Mouse (Mus musculus) forebrain, embryonic 13.5 days (tissue): ENCODE measurements around the gene Il31ra. TPM values are rescaled to one million over a fixed set of nuclear protein-coding genes. Genes with fewer than 3 reads are reported as not detected.

Source experiments
- ATAC-seq: fragments of 200-750 bp; cut with Nextera tagmentation; 2 replicates; pipeline ENCODE4 v1.8.0; 2017
- H3K27ac ChIP-seq: fragments of 300-500 bp; sonication (generic); 2 replicates; pipeline ENCODE4 v1.5.1; 2015; ENCODE audit warnings: inconsistent platforms, mild to moderate bottlenecking, moderate library complexity
- H3K27me3 ChIP-seq: fragments of 300-500 bp; sonication (generic); 2 replicates; pipeline ENCODE4 v1.6.1; 2015; ENCODE audit warnings: mild to moderate bottlenecking, inconsistent platforms
- H3K36me3 ChIP-seq: fragments of 300-500 bp; sonication (generic); 2 replicates; pipeline ENCODE4 v1.6.1; 2015; ENCODE audit warnings: mild to moderate bottlenecking, inconsistent platforms; ENCODE audit not compliant: poor library complexity, severe bottlenecking
- H3K4me1 ChIP-seq: fragments of 300-500 bp; sonication (generic); 2 replicates; pipeline ENCODE4 v1.6.1; 2015; ENCODE audit warnings: inconsistent platforms
- H3K4me2 ChIP-seq: fragments of 300-500 bp; sonication (generic); 2 replicates; pipeline ENCODE4 v1.6.1; 2015; ENCODE audit warnings: inconsistent platforms, mild to moderate bottlenecking, moderate library complexity
- H3K4me3 ChIP-seq: fragments of 300-500 bp; sonication (generic); 2 replicates; pipeline ENCODE4 v1.5.1; 2015; ENCODE audit warnings: mild to moderate bottlenecking, inconsistent platforms
- H3K9ac ChIP-seq: fragments of 300-500 bp; sonication (generic); 2 replicates; pipeline ENCODE4 v1.6.1; 2015; ENCODE audit warnings: mild to moderate bottlenecking, inconsistent platforms
- H3K9me3 ChIP-seq: fragments of 300-500 bp; sonication (generic); replicated peaks from 2 replicates; pipeline ENCODE4 v1.6.1; 2016; ENCODE audit warnings: inconsistent platforms
- WGBS: fragments of 180-500 bp; shearing (Covaris S2); methylation state at CpG from one replicate; pipeline ENCODE4 v1.1.7; 2015; 5-methylcytosine and 5-hydroxymethylcytosine counted together
- polyA plus RNA-seq: library from polyadenylated mRNA; unstranded; fragments of >200 nt; fragmentation: Nextera tagmentation; extraction: Ambion mirVana; gene quantifications from 2 replicates; pipeline ENCODE4 v1.2.1, GENCODE M21; 2015

The Il31ra gene
- polyA plus RNA-seq, 1 experiment from 2014 or later = 0.36 TPM

DNA sequence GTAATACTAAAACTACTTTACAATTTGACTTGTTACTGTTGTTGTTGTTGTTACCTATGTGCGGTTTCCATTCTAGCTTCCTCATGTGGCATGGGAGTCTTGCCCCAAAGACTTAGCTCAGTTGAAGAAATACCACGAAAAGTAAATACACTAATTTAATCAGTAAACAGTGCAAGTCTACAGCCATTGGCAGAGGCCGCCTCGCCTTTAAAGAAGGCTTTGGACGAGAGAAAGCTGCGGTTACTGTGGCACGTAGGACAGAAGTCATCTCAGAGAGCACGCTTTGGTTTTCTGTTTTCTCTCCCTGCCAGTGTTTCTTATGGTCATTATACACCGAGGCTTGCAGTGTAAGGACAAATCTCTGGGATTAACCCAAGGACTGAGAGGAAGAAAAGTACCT lies 93.7 kb downstream of the Il31ra start:
- WGBS = 94% methylated on average over 9 of the region's 9 CpGs
- no peak overlapping the region for H3K4me2 ChIP-seq

GRCm38 (mm10) chr13:112500027-112500426 lies 94.1 kb downstream of the Il31ra start:
- H3K36me3 ChIP-seq = peaks cover 69% of the 10 kb centered on the region
- WGBS = 96% methylated on average over 4 of the region's 4 CpGs
- no peaks in the 10 kb centered on the region for H3K4me1 ChIP-seq
- no peaks in the 10 kb centered on the region for H3K27me3 ChIP-seq
- H3K4me3 ChIP-seq = no peak overlapping the region
- H3K9me3 ChIP-seq = no peaks in the 10 kb centered on the region
- H3K9ac ChIP-seq = no peak overlapping the region
- H3K27ac ChIP-seq = no peak overlapping the region
- H3K4me2 ChIP-seq = no peak overlapping the region
- no peak for ATAC-seq

More for the DNA sequence above, 93.7 kb downstream of the Il31ra start:
- H3K4me1 ChIP-seq = no peaks in the 10 kb centered on the region
- H3K9ac ChIP-seq = no peak overlapping the region
- H3K4me3 ChIP-seq = no peak overlapping the region
- no peak overlapping the region for H3K27ac ChIP-seq
- peaks cover 69% of the 10 kb centered on the region for H3K36me3 ChIP-seq
- no peaks in the 10 kb centered on the region for H3K9me3 ChIP-seq
- H3K27me3 ChIP-seq = no peaks in the 10 kb centered on the region
- ATAC-seq = no peak

GRCm38 (mm10) chr13:112494590-112494989 lies 99.6 kb downstream of the Il31ra start:
- WGBS = 94% methylated on average over 12 of the region's 12 CpGs
- Histone ChIP-seq H3K4me1 (no peaks in the 10 kb centered on the region), H3K27me3 (no peaks in the 10 kb centered on the region), H3K9me3 (no peaks in the 10 kb centered on the region), H3K27ac (no peak overlapping the region), H3K4me3 (no peak overlapping the region), H3K4me2 (no peak overlapping the region), H3K9ac (no peak overlapping the region), H3K36me3 (peaks cover 42% of the 10 kb centered on the region)
- no peak for ATAC-seq

- no peak for ATAC-seq
- Histone ChIP-seq H3K4me3 (no peak overlapping the region), H3K4me1 (no peaks in the 10 kb centered on the region), H3K36me3 (peaks cover 24% of the 10 kb centered on the region), H3K27me3 (no peaks in the 10 kb centered on the region), H3K9me3 (no peaks in the 10 kb centered on the region), H3K27ac (no peak overlapping the region), H3K4me2 (no peak overlapping the region), H3K9ac (no peak overlapping the region)
- WGBS = 93% methylated on average over 1 of the region's 1 CpGs
These were observed 101.9 kb downstream of the Il31ra start for GRCm38 (mm10) chr13:112492285-112492678.

DNA sequence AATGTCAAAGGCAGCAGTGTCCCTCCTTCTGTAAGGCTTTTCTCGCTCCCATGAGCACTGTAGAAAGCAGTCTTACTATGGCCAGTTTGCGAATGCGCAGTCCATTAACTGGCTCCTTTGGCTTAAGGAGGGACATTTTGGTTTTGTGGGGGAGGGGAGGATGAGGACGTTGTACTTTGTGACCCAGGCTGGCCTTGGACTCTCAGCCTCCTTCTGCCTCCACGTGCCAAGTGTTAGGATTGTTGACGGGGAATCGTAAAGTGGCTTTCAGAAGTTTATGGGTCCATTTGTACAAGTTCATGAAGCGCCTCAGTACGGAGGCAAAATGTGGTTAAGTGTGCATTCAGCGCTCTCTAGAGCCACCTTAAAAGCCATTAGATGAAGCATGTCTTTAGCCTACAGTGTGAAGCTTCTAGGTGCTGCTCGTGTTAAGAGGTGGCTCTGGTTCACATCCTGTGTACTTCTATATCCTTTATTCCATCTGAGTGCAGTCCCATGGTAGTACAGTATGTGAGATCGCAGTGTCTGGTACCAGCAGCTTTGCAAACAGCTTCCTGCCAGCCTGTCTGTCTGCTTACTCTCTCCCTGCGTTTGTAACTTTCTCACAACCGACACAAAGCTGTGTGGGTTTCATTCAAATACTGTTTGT lies 102.4 kb downstream of the Il31ra start:
- no peaks in the 10 kb centered on the region for H3K9me3 ChIP-seq
- no peak overlapping the region for H3K4me3 ChIP-seq
- 93% methylated on average over 14 of the region's 14 CpGs for WGBS
- peaks cover 24% of the 10 kb centered on the region; the same call in 1 of the 2 replicates for H3K36me3 ChIP-seq
- H3K4me1 ChIP-seq = no peaks in the 10 kb centered on the region
- H3K4me2 ChIP-seq = no peak overlapping the region
- ATAC-seq = no peak
- no peak overlapping the region for H3K27ac ChIP-seq
- H3K27me3 ChIP-seq = no peaks in the 10 kb centered on the region
- no peak overlapping the region for H3K9ac ChIP-seq

DNA sequence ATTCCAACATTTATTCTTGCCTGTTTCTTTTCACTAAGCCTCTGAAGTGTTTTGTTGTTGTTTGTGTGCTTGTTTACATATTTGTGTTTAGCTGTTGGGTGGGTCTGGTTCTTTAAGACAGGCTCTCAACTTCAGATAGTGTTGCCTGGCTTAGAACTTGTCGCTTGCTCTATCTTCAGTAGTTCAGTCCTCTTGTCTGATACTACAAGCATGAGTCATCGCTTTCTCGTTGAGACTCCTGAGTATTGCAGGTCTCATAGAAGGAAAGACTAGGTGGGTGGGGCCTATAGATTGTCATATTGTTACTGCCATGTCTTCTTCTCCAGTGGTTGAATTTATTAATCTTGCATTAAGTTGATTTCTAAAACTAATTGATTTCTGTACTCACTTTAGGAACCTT lies 104.1 kb downstream of the Il31ra start:
- peaks cover 31% of the 10 kb centered on the region for H3K36me3 ChIP-seq
- H3K9me3 ChIP-seq = no peaks in the 10 kb centered on the region
- no peaks in the 10 kb centered on the region for H3K27me3 ChIP-seq
- 97% methylated on average over 3 of the region's 3 CpGs for WGBS
- H3K4me2 ChIP-seq = no peak overlapping the region
- H3K4me3 ChIP-seq = no peak overlapping the region
- no peaks in the 10 kb centered on the region for H3K4me1 ChIP-seq
- no peak overlapping the region for H3K9ac ChIP-seq
- no peak overlapping the region for H3K27ac ChIP-seq
- no peak for ATAC-seq

DNA sequence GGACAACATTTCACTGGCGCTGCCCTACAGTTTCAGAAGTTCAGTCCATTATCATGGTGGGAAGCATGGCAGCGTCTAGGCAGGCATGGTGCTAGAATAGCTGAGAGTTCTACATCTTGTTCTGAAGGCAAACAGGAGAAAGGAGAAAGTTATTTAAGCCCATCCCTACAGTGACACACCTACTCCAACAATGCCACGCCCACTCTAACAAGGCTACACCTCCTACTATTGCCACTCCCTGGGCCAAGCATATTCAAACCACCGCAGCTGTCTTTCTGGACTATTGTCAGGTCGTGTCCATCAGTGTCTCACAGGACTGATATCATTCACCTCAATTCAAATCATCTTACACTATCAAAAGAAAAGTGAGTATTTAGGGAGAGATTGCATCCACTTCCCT lies 107.5 kb downstream of the Il31ra start:
- no peaks in the 10 kb centered on the region for H3K9me3 ChIP-seq
- no peak overlapping the region for H3K4me2 ChIP-seq
- 95% methylated on average over 5 of the region's 5 CpGs for WGBS
- H3K27me3 ChIP-seq = no peaks in the 10 kb centered on the region
- no peaks in the 10 kb centered on the region for H3K4me1 ChIP-seq
- no peak overlapping the region for H3K9ac ChIP-seq
- H3K27ac ChIP-seq = no peak overlapping the region
- H3K36me3 ChIP-seq = peaks cover 39% of the 10 kb centered on the region
- no peak overlapping the region for H3K4me3 ChIP-seq
- no peak for ATAC-seq

DNA sequence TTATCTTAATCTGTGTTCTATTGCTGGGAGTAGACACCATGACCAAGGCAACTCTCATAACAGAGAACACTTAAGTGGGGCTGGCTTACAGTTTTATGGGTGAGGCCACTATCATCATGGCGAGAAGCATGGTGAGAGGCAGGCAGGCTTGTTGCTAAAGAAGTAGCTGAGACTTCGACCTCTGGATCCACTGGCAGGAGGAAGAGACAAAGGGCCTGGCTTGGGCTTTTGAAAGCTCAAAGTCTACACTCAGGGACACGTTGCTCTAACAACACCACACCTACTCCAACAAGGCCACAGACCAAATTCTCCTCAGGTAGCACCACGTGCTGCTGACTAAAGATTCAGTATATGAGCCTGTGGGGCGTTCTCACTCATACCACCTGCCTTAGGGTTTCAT lies 107.9 kb downstream of the Il31ra start:
- H3K4me1 ChIP-seq = no peaks in the 10 kb centered on the region
- no peak overlapping the region for H3K4me3 ChIP-seq
- H3K4me2 ChIP-seq = no peak overlapping the region
- peaks cover 39% of the 10 kb centered on the region for H3K36me3 ChIP-seq
- no peak overlapping the region for H3K27ac ChIP-seq
- H3K9ac ChIP-seq = no peak overlapping the region
- no peaks in the 10 kb centered on the region for H3K9me3 ChIP-seq
- no peak for ATAC-seq
- H3K27me3 ChIP-seq = no peaks in the 10 kb centered on the region
- 98% methylated on average over 5 of the region's 5 CpGs for WGBS

GRCm38 (mm10) chr13:112483015-112483414 lies 111.1 kb downstream of the Il31ra start:
- no peak overlapping the region for H3K9ac ChIP-seq
- H3K9me3 ChIP-seq = no peaks in the 10 kb centered on the region
- no peak overlapping the region for H3K4me2 ChIP-seq
- 92% methylated on average over 7 of the region's 7 CpGs for WGBS
- peaks cover 42% of the 10 kb centered on the region for H3K36me3 ChIP-seq
- H3K4me3 ChIP-seq = no peak overlapping the region
- ATAC-seq = no peak
- no peaks in the 10 kb centered on the region for H3K27me3 ChIP-seq
- no peak overlapping the region for H3K27ac ChIP-seq
- no peaks in the 10 kb centered on the region for H3K4me1 ChIP-seq

DNA sequence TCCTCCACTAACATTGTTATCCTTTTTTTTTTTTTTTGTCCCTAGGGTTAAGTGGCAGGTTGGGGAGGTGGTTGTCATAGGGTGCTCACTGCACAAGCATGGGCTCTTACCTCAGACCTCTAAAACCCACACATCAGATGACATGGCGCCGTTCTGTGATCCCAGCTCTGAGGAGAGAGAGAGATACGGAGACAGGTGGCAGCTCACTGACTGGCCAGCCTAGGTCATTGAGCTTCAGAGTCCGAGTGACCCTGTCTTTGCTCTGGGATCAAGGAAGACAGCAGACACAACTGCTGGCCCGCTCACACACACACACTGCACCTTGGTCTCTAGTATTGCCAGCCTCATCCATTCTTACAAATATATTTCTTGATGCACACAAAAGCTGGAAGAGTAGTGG lies 111.6 kb downstream of the Il31ra start:
- WGBS = 94% methylated on average over 5 of the region's 5 CpGs
- Histone ChIP-seq H3K9ac (no peak overlapping the region), H3K27ac (no peak overlapping the region), H3K4me2 (no peak overlapping the region), H3K36me3 (peaks cover 42% of the 10 kb centered on the region), H3K4me3 (no peak overlapping the region), H3K27me3 (no peaks in the 10 kb centered on the region), H3K9me3 (no peaks in the 10 kb centered on the region), H3K4me1 (no peaks in the 10 kb centered on the region)
- ATAC-seq = no peak

DNA sequence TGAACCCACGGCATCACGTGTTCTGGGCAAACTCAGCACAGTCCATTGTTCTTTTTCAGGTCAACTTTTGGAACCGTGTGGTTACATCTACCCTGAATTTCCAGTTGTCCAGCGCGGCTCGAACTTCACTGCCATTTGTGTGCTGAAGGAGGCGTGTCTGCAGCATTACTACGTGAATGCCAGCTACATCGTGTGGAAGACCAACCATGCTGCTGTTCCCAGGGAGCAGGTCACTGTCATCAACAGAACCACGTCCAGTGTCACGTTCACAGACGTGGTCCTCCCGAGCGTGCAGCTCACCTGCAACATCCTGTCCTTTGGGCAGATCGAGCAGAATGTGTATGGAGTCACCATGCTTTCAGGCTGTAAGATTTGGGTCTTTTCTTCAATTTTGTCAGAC lies 114.2 kb downstream of the Il31ra start:
- Histone ChIP-seq H3K27me3 (no peaks in the 10 kb centered on the region), H3K9me3 (no peaks in the 10 kb centered on the region), H3K9ac (no peak overlapping the region), H3K4me1 (no peaks in the 10 kb centered on the region), H3K27ac (no peak overlapping the region), H3K4me2 (no peak overlapping the region), H3K36me3 (peaks cover 36% of the 10 kb centered on the region), H3K4me3 (no peak overlapping the region)
- 91% methylated on average over 15 of the region's 15 CpGs for WGBS
- ATAC-seq = no peak

DNA sequence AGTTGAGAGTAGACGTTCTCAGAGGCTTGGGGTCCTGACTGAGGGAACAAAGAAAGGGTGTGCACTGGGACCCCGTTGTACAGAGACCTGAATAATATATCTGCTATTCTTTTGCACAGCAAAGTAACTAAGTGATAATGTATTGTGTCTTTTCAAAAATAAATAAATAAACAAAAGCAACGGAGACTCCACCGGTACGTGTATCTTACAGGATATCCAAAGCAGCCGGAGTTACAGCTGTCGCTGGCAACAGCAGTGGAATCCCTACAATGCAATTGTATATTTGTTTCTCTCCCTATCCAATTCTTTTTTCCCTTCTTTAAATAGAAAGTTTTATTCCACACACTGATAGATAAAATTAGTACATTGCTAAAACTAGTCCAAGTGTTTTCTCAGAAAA lies 115.1 kb downstream of the Il31ra start:
- WGBS = 85% methylated on average over 7 of the region's 7 CpGs
- Histone ChIP-seq H3K4me1 (no peaks in the 10 kb centered on the region), H3K9me3 (no peaks in the 10 kb centered on the region), H3K27me3 (no peaks in the 10 kb centered on the region), H3K27ac (no peak overlapping the region), H3K4me2 (no peak overlapping the region), H3K4me3 (no peak overlapping the region), H3K9ac (no peak overlapping the region), H3K36me3 (peaks cover 30% of the 10 kb centered on the region)
- no peak for ATAC-seq
